Mouse (Mus musculus): Measurements from ENCODE around the gene Tmcc3.

- TF ChIP-seq POLR2A (IDR thresholded peaks at IDR 0.05; ENCODE audit: insufficient read depth, low read depth, low read length) = no peak
- TF ChIP-seq CTCF (IDR thresholded peaks at IDR 0.05; ENCODE audit: insufficient read depth, low read depth, low read length) = no peak
Observed at GRCm38 (mm10) chr10:94601034-94601433, 289.3 kb downstream of the Tmcc3 start.
